Mouse (Mus musculus) heart, embryonic 14.5 days (tissue): ENCODE data around the gene Plekho1. TPM values are rescaled to one million over a fixed set of nuclear protein-coding genes. Genes with fewer than 3 reads are reported as not detected.
A peak's percentile ranks its signal among the peaks of the same experiment; 100 is the strongest.

ENCODE experiments used
- ATAC-seq: fragments of 200-750 bp; cut with Nextera tagmentation; 2 replicates; pipeline ENCODE4 v1.8.0; 2017; ENCODE audit warnings: low read depth, moderate TSS enrichment; ENCODE audit not compliant: insufficient number of reproducible peaks, insufficient read depth, low FRiP score
- H3K27ac ChIP-seq, 2 experiments: fragments of 200-500 bp in 1 of 2; fragments of 300-500 bp in 1 of 2; sonication (generic) in 1 of 2; replicated peaks in 1 of 2; 2 replicates each; pipeline ENCODE4 v1.5.1; 2012 to 2014; ENCODE audit warnings: low read depth in 2 of 2, low read length in 2 of 2, control low read depth in 1 of 2, mild to moderate bottlenecking in 1 of 2, mixed read lengths in 1 of 2; ENCODE audit not compliant: control insufficient read depth in 1 of 2, insufficient read depth in 1 of 2
- H3K27me3 ChIP-seq: fragments of 300-500 bp; sonication (generic); 2 replicates; pipeline ENCODE4 v1.6.1; 2014; ENCODE audit warnings: mild to moderate bottlenecking, low read length, control low read depth; ENCODE audit not compliant: control insufficient read depth, insufficient read depth
- H3K36me3 ChIP-seq: fragments of 300-500 bp; sonication (generic); 2 replicates; pipeline ENCODE4 v1.6.1; 2014; ENCODE audit warnings: mild to moderate bottlenecking, control low read depth, low read length, mixed read lengths; ENCODE audit not compliant: control insufficient read depth, insufficient read depth
- H3K4me1 ChIP-seq, 2 experiments: fragments of 200-500 bp in 1 of 2; fragments of 300-500 bp in 1 of 2; sonication (generic) in 1 of 2; 2 replicates each; pipeline ENCODE4 v1.6.1; 2012 to 2014; ENCODE audit warnings: low read length in 2 of 2, control low read depth in 1 of 2, mixed read lengths in 1 of 2; ENCODE audit not compliant: control insufficient read depth in 2 of 2, insufficient read depth in 2 of 2
- H3K4me2 ChIP-seq: fragments of 300-500 bp; sonication (generic); 2 replicates; pipeline ENCODE4 v1.6.1; 2014; ENCODE audit warnings: mild to moderate bottlenecking, low read length
- H3K4me3 ChIP-seq, 2 experiments: fragments of 200-500 bp in 1 of 2; fragments of 300-500 bp in 1 of 2; sonication (generic) in 1 of 2; 2 replicates each; pipeline ENCODE4 v1.5.1; 2012 to 2014; ENCODE audit warnings: low read length in 2 of 2, mild to moderate bottlenecking in 2 of 2, control low read depth in 1 of 2, low read depth in 1 of 2, moderate library complexity in 1 of 2; ENCODE audit not compliant: control insufficient read depth in 1 of 2, insufficient read depth in 1 of 2
- H3K9ac ChIP-seq: fragments of 300-500 bp; sonication (generic); 2 replicates; pipeline ENCODE4 v1.6.1; 2014; ENCODE audit warnings: mild to moderate bottlenecking, low read length
- H3K9me3 ChIP-seq: fragments of 300-500 bp; sonication (generic); 2 replicates; pipeline ENCODE4 v1.6.1; 2016; ENCODE audit warnings: low read length, control low read depth; ENCODE audit not compliant: control insufficient read depth
- WGBS: fragments of 180-500 bp; shearing (Covaris S2); extraction: QIAGEN DNeasy Blood & Tissue Kit; methylation state at CpG from one replicate; pipeline ENCODE4 v1.1.7; 2014; 5-methylcytosine and 5-hydroxymethylcytosine counted together
- polyA plus RNA-seq: library from polyadenylated mRNA; unstranded; fragments of >200 nt; fragmentation: Nextera tagmentation; extraction: Ambion mirVana; gene quantifications from 2 replicates; pipeline ENCODE4 v1.2.1, GENCODE M21; 2014

The Plekho1 gene
- polyA plus RNA-seq, 1 experiment from 2014 or later, result 73.7 TPM

DNA sequence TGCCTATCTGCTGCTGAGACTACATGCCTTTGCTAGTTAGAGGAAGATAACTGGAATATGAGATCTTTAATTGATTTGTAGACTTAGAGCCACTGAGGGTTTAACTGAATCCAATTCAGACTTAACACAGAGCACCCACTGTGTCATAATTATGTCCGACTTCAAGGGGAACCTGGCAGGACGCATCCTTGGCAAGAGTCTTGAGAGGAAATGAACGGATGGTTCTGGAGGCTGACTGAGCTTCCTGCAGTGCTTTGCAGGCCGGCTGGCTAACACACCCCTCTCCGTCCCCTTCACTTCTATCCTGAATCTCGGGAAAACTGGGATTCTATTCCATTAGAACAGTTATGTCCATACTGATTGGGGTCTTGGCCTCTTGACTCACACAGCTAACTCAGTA, 12.7 kb upstream of the Plekho1 start:
- no peaks in the 10 kb centered on the region for H3K36me3 ChIP-seq
- no peak overlapping the region for H3K9ac ChIP-seq
- WGBS, result 74% methylated on average over 6 of the region's 6 CpGs
- no peak overlapping the region for H3K4me3 ChIP-seq
- H3K4me2 ChIP-seq, result no peak overlapping the region
- peaks cover 2 to 13% of the 10 kb centered on the region in 2 experiments for H3K4me1 ChIP-seq
- no peaks in the 10 kb centered on the region for H3K9me3 ChIP-seq
- H3K27me3 ChIP-seq, result no peaks in the 10 kb centered on the region
- no peak overlapping the region for H3K27ac ChIP-seq
- ATAC-seq, result no peak

DNA sequence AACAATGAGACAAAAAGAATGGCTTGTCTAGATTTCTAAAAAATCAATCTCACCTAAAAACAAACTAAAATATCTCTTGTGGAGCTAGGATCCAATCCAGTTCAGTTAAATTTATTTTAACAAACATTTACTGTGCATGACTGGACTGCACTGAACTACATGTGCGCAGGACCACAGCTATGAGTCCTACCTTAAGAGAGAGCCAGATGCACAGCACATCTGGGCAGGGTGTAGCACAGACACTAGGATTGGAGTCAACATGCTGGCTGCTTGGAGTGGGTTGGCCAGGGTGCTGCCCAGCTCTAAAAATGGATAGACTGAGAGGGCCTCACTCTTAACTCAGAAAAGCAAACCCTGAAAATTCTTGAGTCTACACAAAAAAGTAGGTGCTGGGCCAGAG, 5.8 kb upstream of the Plekho1 start:
- Histone ChIP-seq H3K4me1 (peaks cover 24 to 40% of the 10 kb centered on the region in 2 experiments), H3K9ac (no peak overlapping the region), H3K9me3 (no peaks in the 10 kb centered on the region), H3K27ac (0 out of 4 replicates have a peak overlapping the region, but pooled peaks of 1 of the 2 experiments have one; percentile 32), H3K36me3 (no peaks in the 10 kb centered on the region), H3K4me3 (no peak overlapping the region), H3K27me3 (no peaks in the 10 kb centered on the region), H3K4me2 (no peak overlapping the region)
- 94% methylated on average over 1 of the region's 1 CpGs for WGBS
- no peak for ATAC-seq

DNA sequence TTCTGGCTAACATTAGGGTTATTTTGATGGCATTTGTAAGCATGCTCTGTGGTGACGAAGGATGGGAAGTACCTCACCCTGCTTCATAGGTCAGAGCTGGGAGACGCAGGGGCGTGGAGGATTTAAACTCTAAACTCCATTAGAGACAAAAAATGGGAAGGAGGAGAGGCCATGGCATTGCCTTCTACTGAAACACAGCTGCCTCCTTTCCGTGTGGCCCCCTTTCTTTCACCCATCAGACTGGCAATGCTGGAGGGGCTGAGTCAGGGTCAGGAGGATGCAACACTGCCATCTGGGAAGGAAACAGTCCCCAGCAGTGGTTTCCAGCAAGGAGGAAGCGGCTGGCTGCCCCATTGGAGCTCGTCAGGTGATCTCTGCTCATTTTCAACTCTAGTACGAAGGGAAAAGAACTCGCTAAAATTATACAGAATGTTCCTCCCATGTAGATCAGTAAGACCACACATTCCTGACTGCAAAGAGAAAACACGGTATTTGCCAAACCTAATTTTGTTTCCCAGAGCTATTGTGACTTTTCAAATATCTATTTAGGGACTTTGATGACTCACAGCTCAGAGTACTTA, 5.2 kb upstream of the Plekho1 start:
- 50% methylated on average over 9 of the region's 9 CpGs for WGBS
- H3K27ac ChIP-seq, result peak overlapping the region; percentile 0 to 73; a peak in 2 of 4 replicates
- no peaks in the 10 kb centered on the region for H3K36me3 ChIP-seq
- no peak for ATAC-seq
- no peak overlapping the region; the same call in 1 of the 2 replicates for H3K9ac ChIP-seq
- no peak overlapping the region for H3K4me3 ChIP-seq
- no peaks in the 10 kb centered on the region for H3K27me3 ChIP-seq
- peaks cover 24 to 41% of the 10 kb centered on the region in 2 experiments for H3K4me1 ChIP-seq
- no peaks in the 10 kb centered on the region for H3K9me3 ChIP-seq
- H3K4me2 ChIP-seq, result no peak overlapping the region

DNA sequence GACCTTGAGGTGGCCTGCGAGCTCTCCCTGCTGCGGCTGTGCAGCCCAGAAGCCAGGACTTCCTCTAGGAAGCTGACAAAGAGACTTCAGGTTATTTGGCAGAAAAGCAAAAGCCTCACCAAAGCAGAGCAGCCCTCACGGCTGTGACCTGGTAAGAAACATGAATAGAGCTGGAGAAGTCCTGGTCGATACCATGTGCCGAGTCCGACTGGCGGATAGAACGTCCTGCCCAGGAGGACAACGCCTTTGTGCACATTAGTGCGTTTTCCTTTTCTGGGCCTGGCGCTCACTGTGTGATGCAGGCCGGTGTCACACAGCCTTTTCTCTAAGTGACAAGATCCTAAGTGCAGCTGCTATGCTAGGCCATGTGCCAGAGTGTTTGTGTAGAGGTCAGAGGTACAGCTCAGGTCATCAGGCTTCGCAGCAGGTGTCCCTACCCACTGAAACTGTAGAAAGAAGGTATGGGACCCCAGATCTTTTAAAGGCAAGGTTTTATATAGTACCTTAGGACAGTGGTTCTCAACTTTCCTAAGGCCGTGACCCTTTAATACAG, 4.4 kb upstream of the Plekho1 start:
- no peak overlapping the region for H3K4me3 ChIP-seq
- H3K36me3 ChIP-seq, result no peaks in the 10 kb centered on the region
- H3K4me1 ChIP-seq, result peaks cover 24 to 41% of the 10 kb centered on the region in 2 experiments
- 68% methylated on average over 14 of the region's 14 CpGs for WGBS
- no peaks in the 10 kb centered on the region for H3K27me3 ChIP-seq
- no peak for ATAC-seq
- H3K9ac ChIP-seq, result peak overlapping the region; percentile 61; the same call in 1 of the 2 replicates
- H3K27ac ChIP-seq, result peak overlapping the region; percentile 65 to 73
- no peaks in the 10 kb centered on the region for H3K9me3 ChIP-seq
- no peak overlapping the region for H3K4me2 ChIP-seq

DNA sequence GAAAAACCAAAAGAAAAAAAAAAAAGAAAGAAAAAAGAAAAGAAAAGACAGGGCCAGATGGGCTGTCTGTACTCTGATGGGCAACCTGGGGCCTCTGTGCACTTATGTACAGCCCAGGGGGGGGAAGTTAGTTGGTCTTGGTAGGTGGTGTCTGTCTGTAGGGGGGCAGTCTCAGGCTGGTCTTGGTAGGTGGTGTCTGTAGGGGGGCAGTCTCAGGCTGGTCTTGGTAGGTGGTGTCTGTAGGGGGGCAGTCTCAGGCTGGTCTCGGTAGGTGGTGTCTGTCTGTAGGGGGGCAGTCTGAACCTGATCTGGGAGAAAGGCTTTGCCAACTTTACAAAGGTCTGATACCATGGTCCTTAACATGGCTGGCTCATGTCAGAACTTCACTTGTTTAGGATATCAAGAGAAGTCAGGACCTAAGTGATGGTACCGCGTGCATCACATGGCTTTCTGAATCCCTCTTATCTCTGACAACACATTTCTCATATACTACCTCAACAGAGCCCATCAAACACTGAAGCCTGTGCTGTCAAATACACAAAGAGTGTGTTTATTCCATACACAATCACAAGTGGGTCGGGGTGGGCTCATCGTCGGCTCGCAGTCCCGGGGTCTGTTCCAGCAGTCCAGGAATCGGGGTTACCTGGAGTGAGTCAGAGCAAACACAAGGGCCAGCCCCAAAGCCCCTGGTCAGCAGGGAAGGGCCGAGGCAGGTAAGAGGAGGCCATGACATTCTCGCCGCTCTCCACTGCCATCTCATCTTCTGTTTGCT, 3.7 kb upstream of the Plekho1 start:
- ATAC-seq, result no peak
- Histone ChIP-seq H3K9me3 (no peaks in the 10 kb centered on the region), H3K27ac (peak overlapping the region; percentile 65 to 73), H3K9ac (peak overlapping the region; percentile 61; the same call in 1 of the 2 replicates), H3K4me2 (no peak overlapping the region), H3K36me3 (no peaks in the 10 kb centered on the region), H3K4me3 (no peak overlapping the region), H3K4me1 (peaks cover 24 to 41% of the 10 kb centered on the region in 2 experiments), H3K27me3 (no peaks in the 10 kb centered on the region)
- WGBS, result 80% methylated on average over 12 of the region's 12 CpGs

DNA sequence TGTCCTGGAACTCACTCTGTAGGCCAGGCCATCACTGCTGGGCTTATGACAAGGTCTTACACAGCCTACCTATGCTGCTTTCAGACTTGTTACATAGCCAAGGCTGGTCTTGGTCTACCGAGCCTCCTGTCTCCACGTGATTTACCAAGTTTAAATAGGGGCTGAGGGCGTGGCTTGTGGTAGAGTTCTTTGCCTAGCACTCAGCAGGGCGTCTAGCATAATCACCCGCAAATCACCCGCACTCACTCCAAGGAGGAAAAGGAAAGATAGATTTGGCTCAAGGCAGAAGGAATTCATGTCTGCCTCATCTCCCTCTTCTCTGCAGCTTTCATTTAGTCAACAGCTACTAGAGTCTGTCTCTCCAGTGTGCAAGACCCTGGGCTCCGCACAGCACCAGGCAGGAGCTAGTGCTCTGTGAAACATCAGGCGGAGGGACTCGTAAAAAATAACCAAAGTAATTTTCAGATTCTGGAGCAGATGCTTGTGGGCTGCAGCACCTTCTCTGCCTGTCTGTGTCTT, 1.5 kb upstream of the Plekho1 start:
- Histone ChIP-seq H3K4me3 (peak overlapping the region in 1 of 2 experiments; percentile 68; a peak in 2 of 4 replicates), H3K4me1 (peaks cover 34 to 57% of the 10 kb centered on the region in 2 experiments), H3K9me3 (no peaks in the 10 kb centered on the region), H3K4me2 (peak overlapping the region; percentile 82), H3K27ac (peak overlapping the region; percentile 6 to 98; a peak in 3 of 4 replicates), H3K27me3 (no peaks in the 10 kb centered on the region), H3K9ac (peak overlapping the region; percentile 97), H3K36me3 (peaks cover 6% of the 10 kb centered on the region)
- WGBS, result 16% methylated on average over 9 of the region's 9 CpGs
- ATAC-seq, result no peak

DNA sequence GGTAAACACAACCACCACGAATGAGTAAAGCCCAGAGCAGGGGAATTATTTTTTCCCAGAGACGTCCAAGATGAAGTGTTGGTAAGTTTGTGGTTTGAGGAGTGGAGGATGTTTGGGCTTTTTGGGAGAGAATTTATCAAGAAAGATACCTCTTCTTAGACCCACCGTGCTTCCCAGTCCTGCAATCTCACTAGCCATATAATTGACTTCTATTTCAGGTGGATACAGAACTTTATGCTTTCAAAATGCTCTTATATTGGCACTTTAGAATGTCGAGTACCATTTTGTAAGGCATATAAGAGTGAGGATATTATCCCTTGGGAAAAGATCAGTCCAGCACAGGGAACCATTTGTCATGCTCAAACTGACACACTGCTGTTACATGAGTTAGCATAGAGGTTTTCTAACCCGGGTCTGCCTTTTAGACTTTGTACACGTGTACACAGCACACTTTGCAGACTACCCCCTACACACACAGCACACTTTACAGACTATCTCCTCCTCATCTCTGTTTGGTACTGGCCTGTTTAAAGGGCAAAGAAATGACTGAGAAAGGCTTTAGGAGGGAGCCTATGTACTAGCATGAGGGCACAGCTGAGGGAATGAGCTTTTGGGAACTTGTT, 761 bp upstream of the Plekho1 start:
- peak overlapping the region; percentile 97 for H3K9ac ChIP-seq
- peak overlapping the region; percentile 82 for H3K4me2 ChIP-seq
- H3K36me3 ChIP-seq, result peaks cover 13% of the 10 kb centered on the region
- peaks cover 32 to 55% of the 10 kb centered on the region in 2 experiments for H3K4me1 ChIP-seq
- WGBS, result 8% methylated on average over 6 of the region's 6 CpGs
- no peaks in the 10 kb centered on the region for H3K27me3 ChIP-seq
- peak overlapping the region; percentile 68 to 92 for H3K4me3 ChIP-seq
- H3K9me3 ChIP-seq, result no peaks in the 10 kb centered on the region
- no peak for ATAC-seq
- H3K27ac ChIP-seq, result peak overlapping the region; percentile 91 to 98
